Mouse (Mus musculus) embryonic facial prominence, embryonic 11.5 days (tissue): ENCODE results near the gene Ppp2r3a. TPM values are rescaled to one million over a fixed set of nuclear protein-coding genes. Genes with fewer than 3 reads are reported as not detected.

Experiments
- polyA plus RNA-seq: library from polyadenylated mRNA; unstranded; fragments of >200 nt; fragmentation: Nextera tagmentation; extraction: Ambion mirVana; gene quantifications from 2 replicates; pipeline ENCODE4 v1.2.1, GENCODE M21; 2014

The Ppp2r3a gene
- polyA plus RNA-seq, 1 experiment from 2014 or later = 17.3 TPM

Other genes starting within 250 kb of the Ppp2r3a start
- gene Pccb, start 216.9 kb downstream of the Ppp2r3a start, polyA plus RNA-seq = 14.7 and 14.9 TPM in 2 replicates
- 6.0 and 6.6 TPM in 2 replicates for gene Msl2, start 177.7 kb downstream of the Ppp2r3a start, polyA plus RNA-seq